Mouse (Mus musculus) stomach, embryonic 16.5 days (tissue): ENCODE measurements around the gene Pjvk. TPM values are rescaled to one million over a fixed set of nuclear protein-coding genes. Genes with fewer than 3 reads are reported as not detected.

Experiments
- ATAC-seq: fragments of 200-750 bp; cut with Nextera tagmentation; 2 replicates; pipeline ENCODE4 v1.8.0; 2017; ENCODE audit warnings: moderate number of reproducible peaks, moderate TSS enrichment; ENCODE audit not compliant: insufficient read depth, low FRiP score
- H3K27ac ChIP-seq: fragments of 300-500 bp; sonication (generic); 2 replicates; pipeline ENCODE4 v1.5.1; 2014; ENCODE audit warnings: low read length
- H3K27me3 ChIP-seq: fragments of 300-500 bp; sonication (generic); 2 replicates; pipeline ENCODE4 v1.6.1; 2014; ENCODE audit warnings: low read length, control low read depth, mixed read lengths; ENCODE audit not compliant: control insufficient read depth, insufficient read depth
- H3K36me3 ChIP-seq: fragments of 300-500 bp; sonication (generic); 2 replicates; pipeline ENCODE4 v1.6.1; 2014; ENCODE audit warnings: low read length; ENCODE audit not compliant: control insufficient read depth, insufficient read depth
- H3K4me1 ChIP-seq: fragments of 300-500 bp; sonication (generic); 2 replicates; pipeline ENCODE4 v1.6.1; 2014; ENCODE audit warnings: low read length, control low read depth, mixed read lengths; ENCODE audit not compliant: control insufficient read depth, insufficient read depth
- H3K4me2 ChIP-seq: fragments of 300-500 bp; sonication (generic); 2 replicates; pipeline ENCODE4 v1.6.1; 2014; ENCODE audit warnings: low read depth, low read length, mixed read lengths
- H3K4me3 ChIP-seq: fragments of 300-500 bp; sonication (generic); replicated peaks from 2 replicates; pipeline ENCODE4 v1.5.1; 2014; ENCODE audit warnings: mild to moderate bottlenecking, low read length
- H3K9ac ChIP-seq: fragments of 300-500 bp; sonication (generic); 2 replicates; pipeline ENCODE4 v1.6.1; 2014; ENCODE audit warnings: low read length
- H3K9me3 ChIP-seq: fragments of 300-500 bp; sonication (generic); replicated peaks from 2 replicates; pipeline ENCODE4 v1.6.1; 2016; ENCODE audit warnings: low read length, control low read depth; ENCODE audit not compliant: control insufficient read depth
- WGBS: fragments of 180-500 bp; shearing (Covaris S2); extraction: QIAGEN DNeasy Blood & Tissue Kit; methylation state at CpG from one replicate; pipeline ENCODE4 v1.1.7; 2014; 5-methylcytosine and 5-hydroxymethylcytosine counted together
- polyA plus RNA-seq: library from polyadenylated mRNA; unstranded; fragments of >200 nt; fragmentation: Nextera tagmentation; extraction: Ambion mirVana; gene quantifications from 2 replicates; pipeline ENCODE4 v1.2.1, GENCODE M21; 2015

Pjvk gene
- polyA plus RNA-seq, 1 experiment from 2014 or later, result 0.22 TPM

DNA sequence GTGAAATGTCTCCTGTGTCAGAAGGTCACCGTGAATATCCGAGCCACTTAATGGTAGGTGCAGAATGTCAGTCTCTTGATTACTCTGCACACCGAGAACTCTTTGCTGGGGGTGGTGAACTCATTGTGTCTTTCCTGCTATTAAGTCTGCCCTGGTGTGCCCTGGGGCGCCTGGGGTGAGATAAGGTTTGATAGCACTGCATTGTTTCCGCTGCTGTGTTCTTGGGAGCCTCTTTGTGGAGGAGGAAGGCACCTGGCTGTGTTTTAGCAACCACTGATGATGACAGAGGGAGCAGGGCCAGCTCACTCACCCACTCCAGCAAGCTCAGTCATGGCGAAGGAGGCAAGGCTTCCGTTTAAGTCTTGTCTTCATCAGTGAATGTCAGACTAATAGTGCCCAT is 39.9 kb downstream of the Pjvk start:
- Histone ChIP-seq H3K4me2 (no peak overlapping the region), H3K9me3 (no peaks in the 10 kb centered on the region), H3K9ac (no peak overlapping the region), H3K4me3 (no peak overlapping the region), H3K36me3 (peaks cover 15% of the 10 kb centered on the region; the same call in 1 of the 2 replicates), H3K27ac (no peak overlapping the region), H3K4me1 (no peaks in the 10 kb centered on the region), H3K27me3 (no peaks in the 10 kb centered on the region)
- 55% methylated on average over 7 of the region's 7 CpGs for WGBS
- ATAC-seq, result no peak

DNA sequence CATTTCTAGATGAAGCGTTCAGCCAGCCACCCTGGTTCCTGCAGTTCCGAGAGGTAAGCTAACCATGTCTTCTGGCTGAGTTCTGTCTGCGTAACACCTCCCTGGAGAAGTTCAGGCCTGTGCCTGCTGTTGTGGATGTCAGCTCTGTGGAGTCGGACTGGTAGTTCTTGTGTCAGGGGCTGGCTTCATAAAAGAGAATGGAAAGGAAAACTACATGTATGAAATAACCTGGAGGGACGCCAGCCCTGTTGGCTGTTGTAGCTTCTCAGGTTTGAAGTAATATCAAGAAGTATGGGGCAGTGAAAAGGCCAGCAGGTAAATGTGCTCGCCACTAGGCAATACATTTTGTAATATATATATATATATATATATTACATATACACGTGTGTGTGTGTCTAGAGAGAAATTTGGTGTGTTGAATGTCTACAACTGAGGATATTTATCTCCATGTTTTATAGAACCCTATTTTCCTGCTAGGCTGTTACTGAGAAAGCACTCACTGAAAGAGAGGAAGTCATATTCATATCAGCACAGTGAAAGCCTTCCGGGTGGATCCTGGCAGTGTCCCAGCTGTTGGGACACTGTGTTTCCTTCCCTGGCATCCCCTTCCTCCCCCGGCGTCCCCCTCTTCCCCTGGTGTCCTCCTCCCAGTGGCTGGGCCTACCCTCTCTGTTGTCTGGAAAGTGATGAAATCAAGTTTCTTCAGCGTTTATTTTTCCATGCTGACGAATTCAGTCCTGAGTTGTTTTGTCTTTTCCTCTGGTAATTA is 42.3 kb downstream of the Pjvk start:
- Histone ChIP-seq H3K9ac (no peak overlapping the region), H3K9me3 (no peaks in the 10 kb centered on the region), H3K4me2 (no peak overlapping the region), H3K4me1 (no peaks in the 10 kb centered on the region), H3K36me3 (peaks cover 10% of the 10 kb centered on the region; the same call in 1 of the 2 replicates), H3K27me3 (no peaks in the 10 kb centered on the region), H3K4me3 (no peak overlapping the region), H3K27ac (no peak overlapping the region)
- ATAC-seq, result no peak
- 76% methylated on average over 12 of the region's 12 CpGs for WGBS

GRCm38 (mm10) chr2:76693765-76694164 is 45.5 kb downstream of the Pjvk start:
- WGBS, result 90% methylated on average over 5 of the region's 5 CpGs
- no peak overlapping the region for H3K4me3 ChIP-seq
- no peak for ATAC-seq
- no peak overlapping the region for H3K27ac ChIP-seq
- H3K27me3 ChIP-seq, result no peaks in the 10 kb centered on the region
- no peaks in the 10 kb centered on the region for H3K9me3 ChIP-seq
- H3K4me1 ChIP-seq, result no peaks in the 10 kb centered on the region
- no peak overlapping the region for H3K9ac ChIP-seq
- H3K4me2 ChIP-seq, result no peak overlapping the region
- peaks cover 7% of the 10 kb centered on the region; the same call in 1 of the 2 replicates for H3K36me3 ChIP-seq

GRCm38 (mm10) chr2:76695290-76695689 is 47.0 kb downstream of the Pjvk start:
- H3K36me3 ChIP-seq, result peaks cover 7% of the 10 kb centered on the region; the same call in 1 of the 2 replicates
- H3K27me3 ChIP-seq, result no peaks in the 10 kb centered on the region
- no peak overlapping the region for H3K27ac ChIP-seq
- no peaks in the 10 kb centered on the region for H3K4me1 ChIP-seq
- H3K9me3 ChIP-seq, result no peaks in the 10 kb centered on the region
- 76% methylated on average over 6 of the region's 6 CpGs for WGBS
- no peak for ATAC-seq
- H3K4me3 ChIP-seq, result no peak overlapping the region
- no peak overlapping the region for H3K9ac ChIP-seq
- no peak overlapping the region for H3K4me2 ChIP-seq

GRCm38 (mm10) chr2:76702188-76702587 is 53.9 kb downstream of the Pjvk start:
- no peaks in the 10 kb centered on the region for H3K27me3 ChIP-seq
- no peaks in the 10 kb centered on the region for H3K4me1 ChIP-seq
- no peaks in the 10 kb centered on the region for H3K9me3 ChIP-seq
- WGBS, result 93% methylated on average over 3 of the region's 3 CpGs
- no peak overlapping the region for H3K4me3 ChIP-seq
- no peak overlapping the region for H3K4me2 ChIP-seq
- no peak overlapping the region for H3K9ac ChIP-seq
- peaks cover 7% of the 10 kb centered on the region; the same call in 1 of the 2 replicates for H3K36me3 ChIP-seq
- H3K27ac ChIP-seq, result no peak overlapping the region
- no peak for ATAC-seq

DNA sequence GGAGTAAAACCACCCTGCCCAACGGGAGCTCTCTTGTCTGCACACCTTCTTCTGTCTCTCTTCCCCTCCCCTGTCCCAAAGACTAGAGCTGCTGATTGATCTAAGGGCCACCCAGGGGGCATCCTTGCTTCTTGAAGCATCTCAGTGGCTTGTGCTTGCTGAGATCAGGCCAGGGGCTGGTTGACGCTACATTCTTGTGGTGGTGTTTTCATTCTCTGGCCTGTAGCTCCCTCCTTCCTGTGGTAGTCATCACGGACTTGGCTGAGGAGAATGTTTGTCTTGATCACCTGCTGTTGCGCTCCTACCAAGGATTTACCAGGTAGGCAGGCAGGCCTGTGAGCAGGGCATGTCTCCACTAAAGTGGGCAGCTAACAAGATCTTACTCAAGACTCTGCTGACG is 54.5 kb downstream of the Pjvk start:
- Histone ChIP-seq H3K36me3 (0 out of 2 replicates have a peak, but pooled peaks cover under 1% of the 10 kb centered on the region), H3K9ac (no peak overlapping the region), H3K4me2 (no peak overlapping the region), H3K27me3 (no peaks in the 10 kb centered on the region), H3K27ac (no peak overlapping the region), H3K9me3 (no peaks in the 10 kb centered on the region), H3K4me3 (no peak overlapping the region), H3K4me1 (no peaks in the 10 kb centered on the region)
- WGBS, result 70% methylated on average over 5 of the region's 5 CpGs
- ATAC-seq, result no peak

GRCm38 (mm10) chr2:76705655-76706054 is 57.4 kb downstream of the Pjvk start:
- H3K36me3 ChIP-seq, result peaks cover 5% of the 10 kb centered on the region; the same call in 1 of the 2 replicates
- 87% methylated on average over 13 of the region's 13 CpGs for WGBS
- no peak overlapping the region for H3K27ac ChIP-seq
- H3K4me2 ChIP-seq, result no peak overlapping the region
- H3K4me1 ChIP-seq, result no peaks in the 10 kb centered on the region
- H3K4me3 ChIP-seq, result no peak overlapping the region
- no peak overlapping the region for H3K9ac ChIP-seq
- no peak for ATAC-seq
- no peaks in the 10 kb centered on the region for H3K27me3 ChIP-seq
- peaks cover 13% of the 10 kb centered on the region; the same call in 1 of the 2 replicates for H3K9me3 ChIP-seq

Other genes with a start within 250 kb of the Pjvk start
- 8.6 and 9.9 TPM in 2 replicates for gene Osbpl6, start 242.0 kb upstream of the Pjvk start, polyA plus RNA-seq
- 45.4 and 49.2 TPM in 2 replicates for gene Prkra, start 461 bp upstream of the Pjvk start, polyA plus RNA-seq
- gene Fkbp7, start 24.6 kb downstream of the Pjvk start, polyA plus RNA-seq, result 75.1 and 81.9 TPM in 2 replicates
- 3.4 TPM in 2 replicates for gene Plekha3, start 26.8 kb downstream of the Pjvk start, polyA plus RNA-seq